Mouse (Mus musculus): ENCODE results near the gene Kansl1. TPM values are rescaled to one million over a fixed set of nuclear protein-coding genes. Genes with fewer than 3 reads are reported as not detected.

Gene Kansl1
- polyA plus RNA-seq, 1 experiment from 2014 or later: 26.3 TPM

DNA sequence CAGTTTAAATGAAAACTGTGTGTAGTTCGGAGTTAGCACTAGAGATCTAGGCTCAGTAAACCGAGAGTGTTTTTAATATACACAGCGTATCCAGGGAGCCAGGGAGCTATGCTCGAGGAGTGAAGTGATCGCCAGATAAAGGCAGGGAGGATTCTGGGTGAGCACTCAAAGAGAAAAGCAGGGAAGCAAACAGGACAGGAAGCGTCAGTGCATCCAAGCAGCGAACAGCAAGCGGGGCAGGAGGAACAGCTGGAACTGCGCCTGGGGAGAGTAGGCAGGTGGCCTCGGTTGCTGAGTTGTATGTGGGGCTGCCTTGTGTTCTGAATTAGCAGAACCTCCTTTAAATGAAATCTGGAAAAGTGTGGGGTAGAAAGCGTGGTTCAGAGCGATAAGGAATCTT is 166.0 kb downstream of the Kansl1 start:
- Histone ChIP-seq H3K4me1 (ENCODE audit: control insufficient read depth, insufficient read depth, low read length) (no peaks in the 10 kb centered on the region), H3K4me3 (ENCODE audit: low read depth, low read length) (no peak overlapping the region), H3K27me3 (replicated peaks; ENCODE audit: control insufficient read depth, insufficient read depth, low read length) (no peaks in the 10 kb centered on the region), H3K9ac (ENCODE audit: low read length) (no peak overlapping the region), H3K36me3 (ENCODE audit: control insufficient read depth, insufficient read depth, low read length) (peaks cover 23% of the 10 kb centered on the region), H3K4me2 (ENCODE audit: low read length) (no peak overlapping the region), H3K27ac (ENCODE audit: low read depth, low read length) (no peak overlapping the region), H3K9me3 (replicated peaks; ENCODE audit: control insufficient read depth, low read length) (no peaks in the 10 kb centered on the region)
- 60% methylated on average over 12 of the region's 12 CpGs for WGBS
- peak; percentile 16 for DNase-seq (ENCODE audit: low spot score)
- no peak for ATAC-seq

GRCm38 (mm10) chr11:104297671-104298070 is 171.0 kb downstream of the Kansl1 start:
- Histone ChIP-seq H3K9me3 (replicated peaks; ENCODE audit: control insufficient read depth, low read length) (no peaks in the 10 kb centered on the region), H3K4me2 (ENCODE audit: low read length) (no peak overlapping the region), H3K27ac (ENCODE audit: low read depth, low read length) (no peak overlapping the region), H3K36me3 (ENCODE audit: control insufficient read depth, insufficient read depth, low read length) (peaks cover 15% of the 10 kb centered on the region), H3K9ac (ENCODE audit: low read length) (no peak overlapping the region), H3K27me3 (replicated peaks; ENCODE audit: control insufficient read depth, insufficient read depth, low read length) (no peaks in the 10 kb centered on the region), H3K4me3 (ENCODE audit: low read depth, low read length) (no peak overlapping the region), H3K4me1 (ENCODE audit: control insufficient read depth, insufficient read depth, low read length) (no peaks in the 10 kb centered on the region)
- WGBS: 82% methylated on average over 3 of the region's 3 CpGs
- DNase-seq (ENCODE audit: low spot score): no peak
- no peak for ATAC-seq

GRCm38 (mm10) chr11:104295656-104296055 is 173.0 kb downstream of the Kansl1 start:
- WGBS: 53% methylated on average over 6 of the region's 6 CpGs

GRCm38 (mm10) chr11:104295145-104295544 is 173.5 kb downstream of the Kansl1 start:
- Histone ChIP-seq H3K4me2 (ENCODE audit: low read length) (no peak overlapping the region), H3K9me3 (replicated peaks; ENCODE audit: control insufficient read depth, low read length) (no peaks in the 10 kb centered on the region), H3K4me3 (ENCODE audit: low read depth, low read length) (no peak overlapping the region), H3K27ac (ENCODE audit: low read depth, low read length) (no peak overlapping the region), H3K27me3 (replicated peaks; ENCODE audit: control insufficient read depth, insufficient read depth, low read length) (no peaks in the 10 kb centered on the region), H3K9ac (ENCODE audit: low read length) (no peak overlapping the region), H3K36me3 (ENCODE audit: control insufficient read depth, insufficient read depth, low read length) (peaks cover 15% of the 10 kb centered on the region), H3K4me1 (ENCODE audit: control insufficient read depth, insufficient read depth, low read length) (no peaks in the 10 kb centered on the region)
- ATAC-seq: no peak
- no peak for DNase-seq (ENCODE audit: low spot score)
- WGBS: 58% methylated on average over 5 of the region's 5 CpGs

More at GRCm38 (mm10) chr11:104295656-104296055, 173.0 kb downstream of the Kansl1 start:
- H3K4me3 ChIP-seq (ENCODE audit: low read depth, low read length): no peak overlapping the region
- no peak overlapping the region for H3K27ac ChIP-seq (ENCODE audit: low read depth, low read length)
- H3K27me3 ChIP-seq (replicated peaks; ENCODE audit: control insufficient read depth, insufficient read depth, low read length): no peaks in the 10 kb centered on the region
- DNase-seq (ENCODE audit: low spot score) (no peak), ATAC-seq (no peak)
- H3K4me1 ChIP-seq (ENCODE audit: control insufficient read depth, insufficient read depth, low read length): no peaks in the 10 kb centered on the region
- no peak overlapping the region for H3K4me2 ChIP-seq (ENCODE audit: low read length)
- peaks cover 15% of the 10 kb centered on the region for H3K36me3 ChIP-seq (ENCODE audit: control insufficient read depth, insufficient read depth, low read length)
- no peaks in the 10 kb centered on the region for H3K9me3 ChIP-seq (replicated peaks; ENCODE audit: control insufficient read depth, low read length)
- H3K9ac ChIP-seq (ENCODE audit: low read length): no peak overlapping the region

- Histone ChIP-seq H3K4me3 (ENCODE audit: low read depth, low read length) (no peak overlapping the region), H3K9me3 (replicated peaks; ENCODE audit: control insufficient read depth, low read length) (no peaks in the 10 kb centered on the region), H3K4me1 (ENCODE audit: control insufficient read depth, insufficient read depth, low read length) (no peaks in the 10 kb centered on the region), H3K36me3 (ENCODE audit: control insufficient read depth, insufficient read depth, low read length) (peaks cover 6% of the 10 kb centered on the region; the same call in 1 of the 2 replicates), H3K27ac (ENCODE audit: low read depth, low read length) (no peak overlapping the region), H3K4me2 (ENCODE audit: low read length) (no peak overlapping the region), H3K9ac (ENCODE audit: low read length) (no peak overlapping the region), H3K27me3 (replicated peaks; ENCODE audit: control insufficient read depth, insufficient read depth, low read length) (no peaks in the 10 kb centered on the region)
- ATAC-seq: no peak
- 82% methylated on average over 9 of the region's 9 CpGs for WGBS
- no peak for DNase-seq (ENCODE audit: low spot score)
Measured at GRCm38 (mm10) chr11:104293241-104293640, 175.4 kb downstream of the Kansl1 start.

DNA sequence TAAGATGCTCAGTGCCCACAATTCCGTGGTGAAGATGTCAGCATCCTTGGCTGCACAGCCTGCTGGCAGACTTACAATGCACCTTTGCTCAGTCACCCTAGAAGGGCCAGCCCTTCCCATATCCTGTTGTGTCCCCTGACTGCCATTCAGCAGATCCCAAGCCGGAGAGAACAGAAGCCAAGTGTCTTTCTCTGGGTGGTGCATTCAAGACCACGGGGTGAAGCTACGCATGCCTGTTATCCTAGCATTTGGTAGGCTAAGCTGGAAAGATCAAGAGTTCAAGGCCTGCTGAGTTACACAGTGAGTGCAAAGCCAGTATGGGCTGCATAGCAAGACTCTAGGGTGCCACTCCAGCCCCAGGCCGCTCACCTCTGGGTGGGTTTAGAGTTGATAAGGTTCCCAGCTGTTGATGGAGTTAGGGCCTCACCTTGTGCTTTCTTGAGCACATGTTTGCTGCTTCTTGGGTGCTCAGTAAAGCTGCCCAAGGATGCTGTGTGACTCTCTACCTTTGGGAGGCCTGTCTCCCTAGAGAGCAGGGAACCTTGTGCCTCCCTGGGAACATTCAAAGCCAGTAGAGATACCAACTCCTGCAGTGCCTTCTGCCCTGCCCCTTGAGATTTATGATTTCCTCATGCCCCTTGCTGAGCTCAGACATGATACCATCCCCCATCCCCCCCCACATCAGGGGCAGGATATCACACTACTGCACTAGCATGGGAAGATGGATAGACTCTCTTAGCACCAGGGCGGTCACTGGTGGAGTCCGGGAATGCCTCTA is 176.0 kb downstream of the Kansl1 start:
- Histone ChIP-seq H3K4me2 (ENCODE audit: low read length) (no peak overlapping the region), H3K4me1 (ENCODE audit: control insufficient read depth, insufficient read depth, low read length) (no peaks in the 10 kb centered on the region), H3K36me3 (ENCODE audit: control insufficient read depth, insufficient read depth, low read length) (peaks cover 11% of the 10 kb centered on the region; the same call in 1 of the 2 replicates), H3K27ac (ENCODE audit: low read depth, low read length) (no peak overlapping the region), H3K4me3 (ENCODE audit: low read depth, low read length) (no peak overlapping the region), H3K9me3 (replicated peaks; ENCODE audit: control insufficient read depth, low read length) (no peaks in the 10 kb centered on the region), H3K27me3 (replicated peaks; ENCODE audit: control insufficient read depth, insufficient read depth, low read length) (no peaks in the 10 kb centered on the region), H3K9ac (ENCODE audit: low read length) (no peak overlapping the region)
- no peak for DNase-seq (ENCODE audit: low spot score)
- 91% methylated on average over 7 of the region's 7 CpGs for WGBS
- ATAC-seq: no peak

DNA sequence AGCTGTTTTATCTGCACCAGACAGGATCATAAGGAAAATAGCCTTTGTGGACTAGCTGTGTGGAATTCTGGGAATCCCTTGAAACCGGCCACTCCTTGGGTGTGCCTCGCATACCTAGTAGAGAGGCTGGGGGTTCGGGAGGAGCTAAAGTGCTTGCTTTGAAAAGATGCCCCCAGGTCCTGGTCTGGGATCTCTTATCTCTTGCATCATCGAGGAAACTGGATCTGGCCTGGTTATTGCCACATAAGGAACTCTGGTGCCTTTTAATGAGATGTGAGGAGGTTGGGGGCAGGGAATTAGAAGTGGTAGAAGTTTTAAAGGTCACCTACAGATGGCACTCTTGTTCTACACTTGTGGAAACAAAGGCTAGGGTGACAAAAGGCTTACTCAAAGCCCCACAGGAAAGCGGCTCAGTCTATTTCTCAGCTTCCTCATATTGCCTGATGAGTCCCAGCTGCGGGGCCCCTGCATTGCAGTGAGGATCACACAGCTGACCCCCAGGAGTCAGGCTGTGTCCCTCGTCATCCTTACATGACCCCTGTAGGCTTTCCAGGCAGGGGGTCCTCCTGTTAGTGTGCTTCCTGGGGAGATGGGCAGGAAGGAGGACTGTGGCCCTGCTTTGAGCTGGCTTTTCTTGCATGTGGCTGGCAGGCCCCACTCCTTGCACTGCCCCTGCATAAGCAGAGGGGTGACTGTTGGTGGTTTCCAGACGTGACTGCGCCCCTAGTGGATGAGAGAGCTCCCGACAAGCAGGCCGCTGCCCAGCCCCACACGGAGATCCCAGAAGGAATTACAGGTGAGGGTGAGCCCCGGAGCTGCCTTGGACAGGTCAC is 179.2 kb downstream of the Kansl1 start:
- peaks cover 22% of the 10 kb centered on the region; the same call in 1 of the 2 replicates for H3K36me3 ChIP-seq (ENCODE audit: control insufficient read depth, insufficient read depth, low read length)
- H3K27me3 ChIP-seq (replicated peaks; ENCODE audit: control insufficient read depth, insufficient read depth, low read length): no peaks in the 10 kb centered on the region
- H3K9ac ChIP-seq (ENCODE audit: low read length): no peak overlapping the region
- H3K4me1 ChIP-seq (ENCODE audit: control insufficient read depth, insufficient read depth, low read length): no peaks in the 10 kb centered on the region
- H3K9me3 ChIP-seq (replicated peaks; ENCODE audit: control insufficient read depth, low read length): no peaks in the 10 kb centered on the region
- 18% methylated on average over 13 of the region's 13 CpGs for WGBS
- H3K27ac ChIP-seq (ENCODE audit: low read depth, low read length): peak overlapping the region; percentile 5; the same call in 1 of the 2 replicates
- no peak overlapping the region for H3K4me2 ChIP-seq (ENCODE audit: low read length)
- H3K4me3 ChIP-seq (ENCODE audit: low read depth, low read length): no peak overlapping the region
- DNase-seq (ENCODE audit: low spot score): peak; percentile 57
- peak; percentile 61 for ATAC-seq

GRCm38 (mm10) chr11:104288835-104289198 is 179.8 kb downstream of the Kansl1 start:
- no peak overlapping the region for H3K9ac ChIP-seq (ENCODE audit: low read length)
- peaks cover 22% of the 10 kb centered on the region; the same call in 1 of the 2 replicates for H3K36me3 ChIP-seq (ENCODE audit: control insufficient read depth, insufficient read depth, low read length)
- H3K4me2 ChIP-seq (ENCODE audit: low read length): no peak overlapping the region
- no peak for DNase-seq (ENCODE audit: low spot score)
- no peak overlapping the region for H3K27ac ChIP-seq (ENCODE audit: low read depth, low read length)
- no peaks in the 10 kb centered on the region for H3K9me3 ChIP-seq (replicated peaks; ENCODE audit: control insufficient read depth, low read length)
- H3K4me3 ChIP-seq (ENCODE audit: low read depth, low read length): no peak overlapping the region
- no peaks in the 10 kb centered on the region for H3K4me1 ChIP-seq (ENCODE audit: control insufficient read depth, insufficient read depth, low read length)
- ATAC-seq: no peak
- H3K27me3 ChIP-seq (replicated peaks; ENCODE audit: control insufficient read depth, insufficient read depth, low read length): no peaks in the 10 kb centered on the region
- WGBS: 55% methylated on average over 6 of the region's 6 CpGs

GRCm38 (mm10) chr11:104287113-104287512 is 181.5 kb downstream of the Kansl1 start:
- H3K9me3 ChIP-seq (replicated peaks; ENCODE audit: control insufficient read depth, low read length): no peaks in the 10 kb centered on the region
- H3K4me3 ChIP-seq (ENCODE audit: low read depth, low read length): no peak overlapping the region
- no peak overlapping the region for H3K4me2 ChIP-seq (ENCODE audit: low read length)
- H3K27ac ChIP-seq (ENCODE audit: low read depth, low read length): no peak overlapping the region
- 97% methylated on average over 18 of the region's 18 CpGs for WGBS
- no peaks in the 10 kb centered on the region for H3K4me1 ChIP-seq (ENCODE audit: control insufficient read depth, insufficient read depth, low read length)
- no peak for DNase-seq (ENCODE audit: low spot score)
- ATAC-seq: no peak
- peaks cover 30% of the 10 kb centered on the region; the same call in 1 of the 2 replicates for H3K36me3 ChIP-seq (ENCODE audit: control insufficient read depth, insufficient read depth, low read length)
- no peaks in the 10 kb centered on the region for H3K27me3 ChIP-seq (replicated peaks; ENCODE audit: control insufficient read depth, insufficient read depth, low read length)
- H3K9ac ChIP-seq (ENCODE audit: low read length): no peak overlapping the region
